Mouse (Mus musculus): ENCODE measurements at regions not wholly inside any gene's neighbourhood (a gene's known extent, or its start where the extent isn't known, plus 50 kb on each side); places are given as distances from the start of the nearest gene placed in this dataset.

DNA sequence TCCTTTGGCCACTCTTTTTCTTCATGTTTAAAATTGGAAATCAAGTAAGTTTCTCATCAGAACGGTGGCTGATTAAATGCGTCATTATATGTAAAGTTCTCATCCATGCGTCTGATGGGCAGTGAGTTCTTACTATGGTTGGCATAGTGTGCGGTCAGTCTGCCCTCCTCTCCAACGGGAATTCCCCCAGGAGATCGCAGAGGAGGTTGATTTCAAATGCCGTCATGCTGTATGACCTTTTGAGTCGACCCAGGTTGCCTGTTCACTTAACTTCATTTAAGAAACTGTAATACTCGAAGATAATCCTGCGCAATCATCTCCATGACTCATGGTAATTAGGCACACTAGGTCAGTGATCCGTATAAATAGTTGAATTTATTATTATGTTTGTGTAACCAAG is 68.4 kb upstream of the Ampd3 start:
- WGBS = 84% methylated on average over 11 of the region's 11 CpGs
- H3K4me1 ChIP-seq (replicated peaks; ENCODE audit: control insufficient read depth, insufficient read depth, low read length) = no peaks in the 10 kb centered on the region
- no peaks in the 10 kb centered on the region for H3K27me3 ChIP-seq (replicated peaks; ENCODE audit: control insufficient read depth, insufficient read depth, low read length)
- H3K36me3 ChIP-seq (ENCODE audit: control insufficient read depth, insufficient read depth, low read length) = no peaks in the 10 kb centered on the region
- H3K27ac ChIP-seq (ENCODE audit: low read depth, low read length) = no peak overlapping the region
- ATAC-seq (replicated peaks; ENCODE audit: low FRiP score) = no peak
- H3K9me3 ChIP-seq (ENCODE audit: control insufficient read depth, low read length) = no peaks in the 10 kb centered on the region
- DNase-seq (ENCODE audit: low spot score) = no peak
- H3K4me2 ChIP-seq = no peak overlapping the region
- no peak overlapping the region for H3K9ac ChIP-seq (ENCODE audit: low read depth, low read length)
- H3K4me3 ChIP-seq (ENCODE audit: low read depth, low read length) = no peak overlapping the region

DNA sequence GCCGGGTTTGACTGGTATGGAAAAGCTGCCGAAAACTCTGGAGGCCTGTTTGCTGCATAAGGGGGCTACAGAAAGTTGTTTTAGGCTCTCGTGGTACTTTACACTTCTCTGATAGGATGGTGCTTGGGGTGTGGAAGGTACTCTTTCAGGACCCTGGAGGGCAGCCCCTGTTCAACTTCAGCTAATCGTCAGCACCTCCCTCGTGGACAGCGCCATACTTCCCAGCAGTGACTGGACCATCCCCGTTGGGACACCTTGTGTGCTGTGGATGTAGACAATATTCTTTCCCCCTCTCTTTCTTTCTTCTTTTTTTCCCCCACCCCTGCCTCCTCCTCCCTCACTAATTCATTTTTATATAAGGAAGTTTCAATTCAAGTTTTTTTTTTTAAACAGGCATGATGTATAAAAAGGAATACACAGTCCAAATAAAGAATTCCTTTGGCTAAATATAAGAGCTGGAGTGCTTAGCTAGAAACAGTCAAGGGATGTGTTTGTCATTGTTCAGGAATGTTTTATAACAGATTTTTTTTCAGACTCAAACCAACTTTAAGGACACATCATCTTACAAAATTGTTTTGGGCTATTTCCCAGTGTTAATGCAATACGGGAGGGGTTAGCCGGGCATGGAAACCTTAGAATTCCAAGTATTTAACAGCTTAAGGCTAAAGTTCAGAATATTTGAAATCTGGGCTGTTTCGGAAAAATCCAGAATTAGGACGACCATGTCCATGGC is 66.2 kb upstream of the Ampd3 start:
- no peaks in the 10 kb centered on the region for H3K36me3 ChIP-seq (ENCODE audit: control insufficient read depth, insufficient read depth, low read length)
- peak; percentile 50 for DNase-seq (ENCODE audit: low spot score)
- no peak overlapping the region for H3K4me3 ChIP-seq (ENCODE audit: low read depth, low read length)
- H3K9me3 ChIP-seq (ENCODE audit: control insufficient read depth, low read length) = no peaks in the 10 kb centered on the region
- WGBS = 57% methylated on average over 11 of the region's 11 CpGs
- H3K27ac ChIP-seq (ENCODE audit: low read depth, low read length) = no peak overlapping the region
- no peaks in the 10 kb centered on the region for H3K4me1 ChIP-seq (replicated peaks; ENCODE audit: control insufficient read depth, insufficient read depth, low read length)
- no peak for ATAC-seq (replicated peaks; ENCODE audit: low FRiP score)
- H3K4me2 ChIP-seq = no peak overlapping the region
- no peak overlapping the region for H3K9ac ChIP-seq (ENCODE audit: low read depth, low read length)
- H3K27me3 ChIP-seq (replicated peaks; ENCODE audit: control insufficient read depth, insufficient read depth, low read length) = no peaks in the 10 kb centered on the region

DNA sequence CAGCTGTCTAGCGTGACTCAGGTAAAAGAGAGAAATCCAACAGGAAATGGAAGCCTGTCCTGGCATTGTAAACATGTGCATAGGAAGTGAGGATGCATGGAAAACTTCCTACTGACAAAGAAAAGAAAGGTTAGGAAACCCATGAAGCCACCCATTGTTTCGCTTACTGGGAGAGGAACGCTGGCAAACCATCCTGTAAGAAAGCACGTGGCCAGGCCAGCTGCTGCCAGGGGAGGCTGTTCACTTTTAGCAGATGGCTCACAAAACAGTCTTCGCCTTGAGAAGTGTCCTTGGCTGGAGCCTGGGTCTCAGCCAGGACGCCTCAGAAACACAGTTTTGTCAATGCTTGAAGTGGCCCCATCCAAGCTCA is 65.6 kb upstream of the Ampd3 start:
- no peaks in the 10 kb centered on the region for H3K4me1 ChIP-seq (replicated peaks; ENCODE audit: control insufficient read depth, insufficient read depth, low read length)
- H3K27me3 ChIP-seq (replicated peaks; ENCODE audit: control insufficient read depth, insufficient read depth, low read length) = no peaks in the 10 kb centered on the region
- DNase-seq (ENCODE audit: low spot score) = no peak
- H3K4me3 ChIP-seq (ENCODE audit: low read depth, low read length) = no peak overlapping the region
- ATAC-seq (replicated peaks; ENCODE audit: low FRiP score) = no peak
- 73% methylated on average over 6 of the region's 6 CpGs for WGBS
- no peaks in the 10 kb centered on the region for H3K36me3 ChIP-seq (ENCODE audit: control insufficient read depth, insufficient read depth, low read length)
- no peak overlapping the region for H3K4me2 ChIP-seq
- H3K9me3 ChIP-seq (ENCODE audit: control insufficient read depth, low read length) = no peaks in the 10 kb centered on the region
- no peak overlapping the region for H3K27ac ChIP-seq (ENCODE audit: low read depth, low read length)
- no peak overlapping the region for H3K9ac ChIP-seq (ENCODE audit: low read depth, low read length)

DNA sequence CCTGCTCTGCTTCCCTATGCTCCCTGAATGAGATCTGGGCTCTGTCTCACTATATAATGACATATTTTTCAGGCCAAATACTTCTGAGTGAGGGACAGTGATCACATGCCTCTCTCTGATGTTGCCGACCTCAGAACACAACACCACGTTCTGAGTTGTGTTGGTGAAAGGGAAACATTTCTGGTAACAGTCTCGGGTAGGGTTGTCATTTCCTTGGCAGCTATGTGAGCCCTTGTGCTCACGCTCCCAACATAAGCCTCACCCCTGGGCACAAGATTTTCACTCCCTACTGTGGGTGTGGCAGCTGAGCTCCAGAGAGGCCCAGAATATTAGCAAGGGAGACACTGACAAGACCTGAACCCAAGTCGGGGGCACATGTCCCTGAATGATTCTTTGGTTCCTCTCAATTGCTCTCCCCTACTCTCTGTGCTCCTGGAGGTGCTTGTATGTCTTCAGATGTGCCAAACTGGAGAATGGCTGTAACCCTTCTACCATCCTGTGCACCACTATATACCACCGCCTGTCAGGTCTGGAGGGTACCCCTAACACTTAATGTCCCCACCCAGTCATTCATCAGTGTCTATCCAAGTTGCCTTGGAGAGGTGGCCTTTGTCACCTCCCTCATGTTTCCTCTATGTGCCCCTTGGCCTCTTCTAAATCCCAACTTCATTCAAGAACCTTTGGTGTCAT is 62.5 kb upstream of the Ampd3 start:
- no peaks in the 10 kb centered on the region for H3K4me1 ChIP-seq (replicated peaks; ENCODE audit: control insufficient read depth, insufficient read depth, low read length)
- no peaks in the 10 kb centered on the region for H3K9me3 ChIP-seq (ENCODE audit: control insufficient read depth, low read length)
- ATAC-seq (replicated peaks; ENCODE audit: low FRiP score) (no peak), DNase-seq (ENCODE audit: low spot score) (no peak)
- no peak overlapping the region for H3K4me2 ChIP-seq
- H3K36me3 ChIP-seq (ENCODE audit: control insufficient read depth, insufficient read depth, low read length) = no peaks in the 10 kb centered on the region
- 67% methylated on average over 6 of the region's 6 CpGs for WGBS
- H3K9ac ChIP-seq (ENCODE audit: low read depth, low read length) = no peak overlapping the region
- H3K27ac ChIP-seq (ENCODE audit: low read depth, low read length) = no peak overlapping the region
- H3K27me3 ChIP-seq (replicated peaks; ENCODE audit: control insufficient read depth, insufficient read depth, low read length) = no peaks in the 10 kb centered on the region
- no peak overlapping the region for H3K4me3 ChIP-seq (ENCODE audit: low read depth, low read length)

- no peak overlapping the region for H3K4me3 ChIP-seq (ENCODE audit: low read depth, low read length)
- DNase-seq (ENCODE audit: low spot score) = no peak
- WGBS = 72% methylated on average over 10 of the region's 10 CpGs
Measured at GRCm38 (mm10) chr7:110706001-110706695, 61.9 kb upstream of the Ampd3 start.

GRCm38 (mm10) chr7:110706696-110707087 is 61.3 kb upstream of the Ampd3 start:
- H3K36me3 ChIP-seq (ENCODE audit: control insufficient read depth, insufficient read depth, low read length) = no peaks in the 10 kb centered on the region
- 77% methylated on average over 10 of the region's 10 CpGs for WGBS
- H3K9me3 ChIP-seq (ENCODE audit: control insufficient read depth, low read length) = peaks cover 2% of the 10 kb centered on the region; the same call in 1 of the 2 replicates
- no peak overlapping the region for H3K4me2 ChIP-seq
- H3K27me3 ChIP-seq (replicated peaks; ENCODE audit: control insufficient read depth, insufficient read depth, low read length) = no peaks in the 10 kb centered on the region
- H3K4me3 ChIP-seq (ENCODE audit: low read depth, low read length) = no peak overlapping the region
- H3K27ac ChIP-seq (ENCODE audit: low read depth, low read length) = no peak overlapping the region
- no peak for DNase-seq (ENCODE audit: low spot score)
- no peak for ATAC-seq (replicated peaks; ENCODE audit: low FRiP score)
- H3K9ac ChIP-seq (ENCODE audit: low read depth, low read length) = no peak overlapping the region
- H3K4me1 ChIP-seq (replicated peaks; ENCODE audit: control insufficient read depth, insufficient read depth, low read length) = no peaks in the 10 kb centered on the region

More at GRCm38 (mm10) chr7:110706001-110706695, 61.9 kb upstream of the Ampd3 start:
- Histone ChIP-seq H3K4me2 (no peak overlapping the region), H3K4me1 (replicated peaks; ENCODE audit: control insufficient read depth, insufficient read depth, low read length) (no peaks in the 10 kb centered on the region), H3K9me3 (ENCODE audit: control insufficient read depth, low read length) (peaks cover under 1% of the 10 kb centered on the region; the same call in 1 of the 2 replicates), H3K27me3 (replicated peaks; ENCODE audit: control insufficient read depth, insufficient read depth, low read length) (no peaks in the 10 kb centered on the region), H3K36me3 (ENCODE audit: control insufficient read depth, insufficient read depth, low read length) (no peaks in the 10 kb centered on the region), H3K9ac (ENCODE audit: low read depth, low read length) (no peak overlapping the region), H3K27ac (ENCODE audit: low read depth, low read length) (no peak overlapping the region)
- ATAC-seq (replicated peaks; ENCODE audit: low FRiP score) = no peak

GRCm38 (mm10) chr7:110708116-110708515 is 59.9 kb upstream of the Ampd3 start:
- H3K4me1 ChIP-seq (replicated peaks; ENCODE audit: control insufficient read depth, insufficient read depth, low read length) = no peaks in the 10 kb centered on the region
- no peak overlapping the region for H3K9ac ChIP-seq (ENCODE audit: low read depth, low read length)
- H3K4me3 ChIP-seq (ENCODE audit: low read depth, low read length) = no peak overlapping the region
- peaks cover 2% of the 10 kb centered on the region; the same call in 1 of the 2 replicates for H3K9me3 ChIP-seq (ENCODE audit: control insufficient read depth, low read length)
- H3K4me2 ChIP-seq = no peak overlapping the region
- no peaks in the 10 kb centered on the region for H3K27me3 ChIP-seq (replicated peaks; ENCODE audit: control insufficient read depth, insufficient read depth, low read length)
- no peak for DNase-seq (ENCODE audit: low spot score)
- 59% methylated on average over 9 of the region's 9 CpGs for WGBS
- H3K36me3 ChIP-seq (ENCODE audit: control insufficient read depth, insufficient read depth, low read length) = no peaks in the 10 kb centered on the region
- no peak for ATAC-seq (replicated peaks; ENCODE audit: low FRiP score)
- no peak overlapping the region for H3K27ac ChIP-seq (ENCODE audit: low read depth, low read length)

DNA sequence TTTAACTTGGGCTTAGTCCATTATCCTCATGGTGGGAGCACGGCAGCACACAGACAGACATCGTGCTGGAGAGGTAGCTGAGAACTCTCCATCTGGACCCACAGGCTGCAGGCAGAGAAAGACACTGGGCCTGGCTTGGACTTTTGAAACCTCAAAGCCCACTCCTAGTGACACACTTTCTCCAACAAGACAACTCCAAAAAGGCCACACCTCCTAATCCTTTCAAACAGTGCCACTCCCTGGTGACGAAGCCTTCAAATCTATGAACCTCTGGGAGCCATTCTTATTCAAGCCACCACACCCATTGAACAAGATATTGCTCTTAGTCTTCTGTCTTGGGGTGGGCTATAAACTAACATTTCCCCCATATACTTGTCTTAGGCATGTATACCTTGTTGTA is 59.2 kb upstream of the Ampd3 start:
- Histone ChIP-seq H3K9ac (ENCODE audit: low read depth, low read length) (no peak overlapping the region), H3K36me3 (ENCODE audit: control insufficient read depth, insufficient read depth, low read length) (no peaks in the 10 kb centered on the region), H3K4me2 (no peak overlapping the region), H3K4me1 (replicated peaks; ENCODE audit: control insufficient read depth, insufficient read depth, low read length) (no peaks in the 10 kb centered on the region), H3K27me3 (replicated peaks; ENCODE audit: control insufficient read depth, insufficient read depth, low read length) (no peaks in the 10 kb centered on the region), H3K27ac (ENCODE audit: low read depth, low read length) (no peak overlapping the region), H3K4me3 (ENCODE audit: low read depth, low read length) (no peak overlapping the region), H3K9me3 (ENCODE audit: control insufficient read depth, low read length) (peaks cover 2% of the 10 kb centered on the region; the same call in 1 of the 2 replicates)
- no peak for DNase-seq (ENCODE audit: low spot score)
- ATAC-seq (replicated peaks; ENCODE audit: low FRiP score) = no peak
- 88% methylated on average over 3 of the region's 3 CpGs for WGBS

Data from liver, embryonic 11.5 days (tissue).